Mouse (Mus musculus): ENCODE measurements around the gene Rtel1. TPM values are rescaled to one million over a fixed set of nuclear protein-coding genes. Genes with fewer than 3 reads are reported as not detected.

Rtel1 gene
- polyA plus RNA-seq, 1 experiment from 2014 or later: 72.4 TPM

DNA sequence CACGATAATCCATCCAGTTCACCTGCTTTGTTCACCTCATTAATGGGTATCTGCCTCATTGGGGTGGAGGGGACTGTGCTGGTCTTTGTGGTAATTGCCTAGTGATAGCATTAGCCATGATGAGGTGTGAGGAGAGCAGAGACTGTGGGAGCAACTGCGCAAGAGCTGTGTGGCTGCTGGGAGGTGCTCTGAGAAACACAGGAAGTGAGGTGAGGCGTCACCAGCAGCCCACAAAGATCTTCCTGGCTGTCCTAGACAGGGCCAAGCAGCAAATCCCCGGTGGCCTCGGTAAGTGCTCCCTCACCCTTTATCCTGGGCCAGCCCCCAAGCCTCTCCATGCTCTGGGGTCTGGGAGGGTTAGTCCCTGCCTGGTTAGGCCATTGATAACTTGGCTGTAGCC is 61.6 kb downstream of the Rtel1 start:
- Histone ChIP-seq H3K4me3 (no peak overlapping the region), H3K27ac (replicated peaks) (no peak overlapping the region), H3K4me1 (no peaks in the 10 kb centered on the region), H3K9me3 (no peaks in the 10 kb centered on the region), H3K36me3 (replicated peaks) (peaks cover 89% of the 10 kb centered on the region), H3K27me3 (replicated peaks; ENCODE audit: low read depth, poor library complexity, severe bottlenecking) (no peaks in the 10 kb centered on the region)
- no peak for DNase-seq (ENCODE audit: low spot score)
- 91% methylated on average over 5 of the region's 5 CpGs for WGBS

DNA sequence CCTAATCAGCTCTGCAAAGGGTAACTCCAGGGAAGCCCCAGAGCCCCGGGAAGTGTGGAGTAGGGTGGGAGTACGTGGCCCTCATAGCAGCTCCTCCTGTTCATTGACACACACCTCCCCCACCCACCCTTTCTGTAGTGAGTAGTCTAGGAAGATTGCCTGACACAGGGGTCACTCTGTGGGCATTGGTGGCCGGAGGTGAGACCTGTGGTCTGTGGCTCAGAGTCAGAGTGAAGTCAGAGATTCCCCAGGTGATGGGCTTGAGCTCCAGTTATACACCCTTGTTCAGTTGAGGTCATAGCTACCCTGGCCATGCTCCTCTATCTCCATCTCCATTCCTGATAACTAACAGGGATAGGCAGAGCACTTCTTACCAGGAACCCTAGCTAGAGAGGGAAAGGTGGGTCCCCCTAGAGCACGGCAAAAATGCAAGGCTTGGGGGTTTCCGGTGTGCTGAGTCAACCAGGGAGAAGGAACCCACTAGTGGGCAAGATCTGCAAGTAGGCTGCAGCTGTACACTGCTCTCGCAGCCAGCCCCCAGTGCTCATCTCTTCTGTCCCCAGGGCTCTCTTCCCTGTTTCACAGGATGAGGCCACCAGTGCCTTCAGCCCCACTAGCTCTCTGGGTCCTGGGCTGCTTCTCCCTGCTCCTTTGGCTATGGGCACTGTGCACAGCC is 62.2 kb downstream of the Rtel1 start:
- no peaks in the 10 kb centered on the region for H3K27me3 ChIP-seq (replicated peaks; ENCODE audit: low read depth, poor library complexity, severe bottlenecking)
- H3K9me3 ChIP-seq: no peaks in the 10 kb centered on the region
- no peaks in the 10 kb centered on the region for H3K4me1 ChIP-seq
- peaks cover 96% of the 10 kb centered on the region for H3K36me3 ChIP-seq (replicated peaks)
- WGBS: 93% methylated on average over 6 of the region's 6 CpGs
- no peak overlapping the region for H3K4me3 ChIP-seq
- H3K27ac ChIP-seq (replicated peaks): no peak overlapping the region
- no peak for DNase-seq (ENCODE audit: low spot score)

DNA sequence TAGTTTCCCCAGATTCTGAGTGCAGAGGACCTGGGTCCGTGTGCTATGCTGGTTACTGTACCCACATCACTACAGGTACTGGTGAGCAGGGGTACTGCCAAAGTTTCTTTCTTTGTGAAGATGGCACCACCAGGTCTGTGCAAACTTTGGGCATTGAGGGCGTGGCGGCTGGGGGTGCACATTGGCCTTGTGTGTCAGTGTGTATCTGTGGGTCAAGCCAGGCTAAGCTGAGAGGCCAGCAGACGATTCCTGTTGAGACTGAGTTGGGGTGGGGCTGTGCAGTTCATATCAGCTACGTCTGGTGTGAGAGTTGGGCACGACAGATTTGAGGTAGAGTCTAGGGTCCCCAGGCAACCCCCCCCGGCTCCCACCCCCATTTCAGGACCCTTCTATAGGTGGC is 64.9 kb downstream of the Rtel1 start:
- Histone ChIP-seq H3K4me1 (no peaks in the 10 kb centered on the region), H3K36me3 (replicated peaks) (peaks cover 80% of the 10 kb centered on the region), H3K27ac (replicated peaks) (0 out of 2 replicates have a peak overlapping the region, but pooled peaks have one; percentile 44), H3K27me3 (replicated peaks; ENCODE audit: low read depth, poor library complexity, severe bottlenecking) (no peaks in the 10 kb centered on the region), H3K4me3 (no peak overlapping the region), H3K9me3 (no peaks in the 10 kb centered on the region)
- WGBS: 88% methylated on average over 7 of the region's 7 CpGs
- no peak for DNase-seq (ENCODE audit: low spot score)

DNA sequence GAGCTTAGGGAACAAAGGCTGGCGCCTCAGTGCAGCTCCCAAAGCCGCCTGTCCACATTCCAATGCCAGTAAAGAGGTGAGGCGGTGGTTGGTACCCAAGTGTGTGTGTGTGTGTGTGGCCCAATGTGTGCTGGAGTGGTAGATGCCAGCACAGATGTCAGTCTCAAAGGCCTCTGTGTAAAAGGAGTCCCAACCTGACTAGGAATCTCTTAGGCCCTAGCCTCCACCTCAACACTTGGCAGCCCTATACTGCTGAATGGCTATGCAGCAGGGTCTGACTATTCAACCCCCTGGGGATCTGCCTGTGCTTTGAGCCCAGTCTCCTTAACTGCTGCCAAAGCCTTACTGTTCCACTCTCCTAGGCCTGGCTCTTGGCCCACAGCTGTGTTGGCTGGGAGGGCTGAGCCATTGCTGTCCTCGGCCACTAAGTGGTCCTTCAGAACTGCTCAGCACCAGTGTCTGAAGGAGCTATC is 65.4 kb downstream of the Rtel1 start:
- 78% methylated on average over 4 of the region's 4 CpGs for WGBS
- H3K36me3 ChIP-seq (replicated peaks): peaks cover 80% of the 10 kb centered on the region
- H3K27me3 ChIP-seq (replicated peaks; ENCODE audit: low read depth, poor library complexity, severe bottlenecking): no peaks in the 10 kb centered on the region
- no peak overlapping the region for H3K4me3 ChIP-seq
- DNase-seq (ENCODE audit: low spot score): peak; percentile 24
- H3K27ac ChIP-seq (replicated peaks): peak overlapping the region; percentile 44; the same call in 1 of the 2 replicates
- no peaks in the 10 kb centered on the region for H3K4me1 ChIP-seq
- H3K9me3 ChIP-seq: no peaks in the 10 kb centered on the region

DNA sequence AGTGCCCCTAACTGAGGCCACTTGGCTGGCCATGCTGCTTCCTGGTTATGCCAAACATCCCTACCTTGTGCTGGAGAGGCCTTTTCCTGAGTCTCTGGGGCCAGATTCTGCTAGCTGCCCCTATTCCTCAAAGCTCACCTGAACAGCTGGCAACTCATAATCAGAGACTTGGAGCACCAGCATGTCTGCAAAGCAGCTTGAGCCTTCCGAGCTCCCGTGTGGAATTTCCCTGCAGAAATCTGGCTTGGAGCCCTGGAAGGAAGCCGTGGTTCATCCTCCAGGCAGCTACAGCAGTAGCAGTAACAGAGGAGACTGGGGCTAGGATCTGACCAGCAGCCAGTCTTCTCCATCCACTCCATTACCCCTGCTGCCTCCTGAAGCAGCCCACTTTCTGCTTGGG is 66.3 kb downstream of the Rtel1 start:
- DNase-seq (ENCODE audit: low spot score): no peak
- Histone ChIP-seq H3K36me3 (replicated peaks) (peaks cover 80% of the 10 kb centered on the region), H3K27me3 (replicated peaks; ENCODE audit: low read depth, poor library complexity, severe bottlenecking) (no peaks in the 10 kb centered on the region), H3K4me3 (no peak overlapping the region), H3K4me1 (no peaks in the 10 kb centered on the region), H3K27ac (replicated peaks) (no peak overlapping the region), H3K9me3 (no peaks in the 10 kb centered on the region)
- 96% methylated on average over 3 of the region's 3 CpGs for WGBS

DNA sequence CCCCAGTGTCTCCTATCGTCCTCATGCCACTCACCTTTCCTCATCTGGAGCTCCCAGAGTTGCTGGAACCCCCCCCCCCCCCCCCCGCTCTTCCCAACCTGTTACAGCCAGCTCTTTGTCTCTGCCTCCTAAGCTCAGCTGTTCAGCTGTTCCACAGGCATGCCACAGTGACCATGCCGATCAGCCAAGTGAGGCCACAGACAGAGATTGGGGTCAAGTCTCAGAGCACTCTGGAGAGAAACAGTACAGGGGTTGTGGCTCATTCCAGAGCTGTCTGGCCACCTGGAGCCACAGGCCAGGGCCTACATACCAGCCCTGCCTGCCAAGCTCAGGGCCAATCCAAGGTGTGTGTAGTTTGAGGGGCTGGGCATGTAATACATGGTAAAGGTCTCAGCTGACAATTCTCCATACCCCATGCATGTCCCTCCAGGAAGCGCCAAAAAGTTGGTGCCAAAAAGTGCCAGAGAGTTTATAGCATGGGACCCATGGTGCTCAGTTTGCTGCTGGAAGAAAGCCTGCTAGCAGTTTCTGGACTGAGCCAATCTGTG is 67.2 kb downstream of the Rtel1 start:
- H3K9me3 ChIP-seq: no peaks in the 10 kb centered on the region
- no peak overlapping the region for H3K27ac ChIP-seq (replicated peaks)
- no peaks in the 10 kb centered on the region for H3K4me1 ChIP-seq
- H3K36me3 ChIP-seq (replicated peaks): peaks cover 80% of the 10 kb centered on the region
- H3K27me3 ChIP-seq (replicated peaks; ENCODE audit: low read depth, poor library complexity, severe bottlenecking): no peaks in the 10 kb centered on the region
- no peak for DNase-seq (ENCODE audit: low spot score)
- 75% methylated on average over 4 of the region's 4 CpGs for WGBS
- no peak overlapping the region for H3K4me3 ChIP-seq

DNA sequence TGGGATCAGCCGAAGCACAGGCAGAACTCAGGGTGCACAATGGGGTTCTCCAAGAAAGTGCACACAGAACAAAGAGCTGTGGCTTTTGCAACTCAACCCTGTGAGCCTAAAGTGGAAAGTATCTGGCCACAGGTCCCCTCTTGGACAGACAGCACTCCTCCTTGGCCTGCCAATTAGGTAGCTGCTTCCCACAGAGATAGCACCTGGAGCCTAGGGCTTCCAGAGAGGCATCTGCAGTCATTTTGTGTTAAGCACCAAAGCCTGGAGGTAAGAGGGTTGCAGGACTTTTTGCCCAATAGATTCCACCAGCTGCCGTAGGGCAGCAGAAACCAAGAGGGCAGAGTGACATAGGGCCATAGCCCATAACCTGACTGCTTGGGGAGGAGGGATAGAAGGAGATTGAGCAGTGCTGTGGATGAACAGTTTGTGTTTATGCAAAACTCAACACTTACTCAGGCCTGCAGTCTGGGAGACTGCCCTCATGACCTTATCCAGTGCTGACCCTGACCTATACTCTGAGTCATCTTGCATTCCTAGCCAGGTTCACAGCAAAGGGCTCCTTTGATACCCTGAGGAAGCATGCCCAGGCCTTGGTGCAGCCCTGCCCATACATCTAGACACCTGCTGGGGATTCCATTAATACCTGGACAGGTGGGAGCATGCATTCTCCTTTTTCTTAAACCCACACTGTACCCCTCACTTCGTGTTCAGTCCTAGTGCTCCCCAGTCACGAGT is 70.8 kb downstream of the Rtel1 start:
- H3K27ac ChIP-seq (replicated peaks): no peak overlapping the region
- peaks cover 69% of the 10 kb centered on the region for H3K36me3 ChIP-seq (replicated peaks)
- H3K4me3 ChIP-seq: no peak overlapping the region
- no peaks in the 10 kb centered on the region for H3K27me3 ChIP-seq (replicated peaks; ENCODE audit: low read depth, poor library complexity, severe bottlenecking)
- H3K9me3 ChIP-seq: no peaks in the 10 kb centered on the region
- no peak for DNase-seq (ENCODE audit: low spot score)
- no peaks in the 10 kb centered on the region; the same call in 1 of the 2 replicates for H3K4me1 ChIP-seq
- WGBS: 77% methylated on average over 4 of the region's 4 CpGs

DNA sequence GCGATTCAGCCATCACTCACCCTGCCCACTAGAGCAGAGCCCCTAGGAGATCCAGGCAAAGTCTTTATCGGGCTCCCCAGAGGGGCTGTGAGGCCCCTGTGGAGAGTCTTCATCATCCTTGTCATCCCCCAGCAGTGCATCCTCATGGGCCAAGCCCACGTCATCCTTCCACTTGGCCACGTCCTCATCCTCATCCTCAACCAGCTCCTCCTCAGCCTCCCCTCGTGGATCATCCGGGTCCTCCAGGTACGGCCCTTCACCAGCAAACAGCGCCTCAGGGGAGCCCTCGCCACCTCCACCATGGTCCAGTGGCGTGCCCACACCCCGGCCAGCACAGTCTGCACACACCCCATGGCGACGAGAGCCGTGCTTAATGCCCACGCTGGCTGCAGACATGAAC is 71.5 kb downstream of the Rtel1 start:
- Histone ChIP-seq H3K27me3 (replicated peaks; ENCODE audit: low read depth, poor library complexity, severe bottlenecking) (no peaks in the 10 kb centered on the region), H3K4me1 (no peaks in the 10 kb centered on the region; the same call in 1 of the 2 replicates), H3K27ac (replicated peaks) (no peak overlapping the region), H3K36me3 (replicated peaks) (peaks cover 67% of the 10 kb centered on the region), H3K9me3 (no peaks in the 10 kb centered on the region), H3K4me3 (no peak overlapping the region)
- no peak for DNase-seq (ENCODE audit: low spot score)
- 89% methylated on average over 15 of the region's 15 CpGs for WGBS

DNA sequence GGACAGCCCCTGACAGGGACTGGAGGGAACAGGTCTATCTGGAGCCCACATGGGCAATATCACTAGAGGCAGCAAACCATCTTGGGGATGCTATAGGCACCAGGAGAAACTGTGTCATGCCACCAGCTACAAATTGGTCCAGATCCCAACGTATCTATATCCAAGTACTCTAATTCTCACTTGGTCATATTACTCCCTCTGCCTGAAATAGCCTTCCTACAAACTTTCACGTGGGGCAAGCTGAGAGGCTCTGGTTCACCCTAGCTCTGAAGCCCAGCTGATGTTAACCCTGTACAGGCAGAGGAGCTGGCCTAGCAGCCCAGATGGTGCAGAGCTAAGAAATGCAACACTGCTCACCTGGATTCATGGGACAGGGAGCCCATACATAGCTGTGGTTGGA is 72.0 kb downstream of the Rtel1 start:
- no peak for DNase-seq (ENCODE audit: low spot score)
- Histone ChIP-seq H3K27me3 (replicated peaks; ENCODE audit: low read depth, poor library complexity, severe bottlenecking) (no peaks in the 10 kb centered on the region), H3K9me3 (no peaks in the 10 kb centered on the region), H3K36me3 (replicated peaks) (peaks cover 62% of the 10 kb centered on the region), H3K4me3 (no peak overlapping the region), H3K4me1 (no peaks in the 10 kb centered on the region; the same call in 1 of the 2 replicates), H3K27ac (replicated peaks) (no peak overlapping the region)
- WGBS: 67% methylated on average over 2 of the region's 2 CpGs

DNA sequence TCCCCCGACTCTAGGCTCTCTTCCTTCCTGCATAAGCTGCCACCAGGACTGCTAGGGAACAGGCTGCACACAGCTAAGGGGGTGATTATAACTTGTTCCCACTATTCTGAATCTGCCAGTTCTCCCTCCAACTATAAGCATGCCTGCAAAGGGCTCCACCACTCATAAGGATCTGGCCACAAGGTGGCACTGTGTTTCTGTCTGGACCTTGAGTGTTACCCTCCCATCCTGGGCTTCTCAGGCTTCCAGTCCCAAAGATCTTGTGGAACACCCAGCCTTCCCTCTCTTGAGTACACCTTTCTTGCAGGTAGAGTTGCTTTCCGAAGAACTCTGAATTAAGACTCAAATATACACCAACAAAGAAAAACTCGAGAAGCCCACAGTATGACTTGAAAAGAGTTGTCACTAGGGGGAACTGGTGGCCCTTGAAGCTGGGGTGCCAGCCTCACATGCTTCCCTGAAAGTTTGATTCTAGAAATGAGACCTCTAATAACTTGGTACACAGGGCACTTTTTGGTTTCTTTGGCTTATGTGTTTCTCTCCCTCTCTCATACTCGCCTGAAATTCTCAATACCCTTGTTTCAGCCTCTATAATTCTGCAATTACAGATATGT is 73.2 kb downstream of the Rtel1 start:
- DNase-seq (ENCODE audit: low spot score): peak; percentile 82
- peaks cover 52% of the 10 kb centered on the region for H3K36me3 ChIP-seq (replicated peaks)
- no peaks in the 10 kb centered on the region; the same call in 1 of the 2 replicates for H3K4me1 ChIP-seq
- no peaks in the 10 kb centered on the region for H3K9me3 ChIP-seq
- 31% methylated on average over 4 of the region's 4 CpGs for WGBS
- no peaks in the 10 kb centered on the region for H3K27me3 ChIP-seq (replicated peaks; ENCODE audit: low read depth, poor library complexity, severe bottlenecking)
- H3K4me3 ChIP-seq: no peak overlapping the region
- no peak overlapping the region for H3K27ac ChIP-seq (replicated peaks)

DNA sequence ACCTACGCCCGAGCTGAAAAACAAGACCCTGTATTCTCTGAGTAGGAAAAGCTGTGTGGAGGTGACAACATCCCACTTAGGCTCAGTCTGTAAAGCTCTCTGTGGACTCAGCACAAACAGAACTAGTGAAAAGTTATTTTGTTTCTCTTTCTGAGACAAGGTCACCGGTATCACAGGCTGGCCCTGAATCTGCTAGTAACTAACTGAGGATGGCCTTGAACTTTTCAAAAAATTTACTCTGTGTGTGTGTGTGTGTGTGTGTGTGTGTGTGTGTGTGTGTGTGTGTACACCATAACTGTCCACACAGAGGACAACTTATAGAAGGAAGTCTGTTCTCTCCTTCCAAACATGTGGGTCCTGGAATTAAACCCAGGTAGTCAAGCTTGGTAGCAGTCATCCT is 74.5 kb downstream of the Rtel1 start:
- H3K4me3 ChIP-seq: no peak overlapping the region
- no peaks in the 10 kb centered on the region for H3K9me3 ChIP-seq
- 92% methylated on average over 3 of the region's 3 CpGs for WGBS
- no peaks in the 10 kb centered on the region; the same call in 1 of the 2 replicates for H3K4me1 ChIP-seq
- H3K27me3 ChIP-seq (replicated peaks; ENCODE audit: low read depth, poor library complexity, severe bottlenecking): no peaks in the 10 kb centered on the region
- DNase-seq (ENCODE audit: low spot score): no peak
- peaks cover 51% of the 10 kb centered on the region for H3K36me3 ChIP-seq (replicated peaks)
- H3K27ac ChIP-seq (replicated peaks): no peak overlapping the region

DNA sequence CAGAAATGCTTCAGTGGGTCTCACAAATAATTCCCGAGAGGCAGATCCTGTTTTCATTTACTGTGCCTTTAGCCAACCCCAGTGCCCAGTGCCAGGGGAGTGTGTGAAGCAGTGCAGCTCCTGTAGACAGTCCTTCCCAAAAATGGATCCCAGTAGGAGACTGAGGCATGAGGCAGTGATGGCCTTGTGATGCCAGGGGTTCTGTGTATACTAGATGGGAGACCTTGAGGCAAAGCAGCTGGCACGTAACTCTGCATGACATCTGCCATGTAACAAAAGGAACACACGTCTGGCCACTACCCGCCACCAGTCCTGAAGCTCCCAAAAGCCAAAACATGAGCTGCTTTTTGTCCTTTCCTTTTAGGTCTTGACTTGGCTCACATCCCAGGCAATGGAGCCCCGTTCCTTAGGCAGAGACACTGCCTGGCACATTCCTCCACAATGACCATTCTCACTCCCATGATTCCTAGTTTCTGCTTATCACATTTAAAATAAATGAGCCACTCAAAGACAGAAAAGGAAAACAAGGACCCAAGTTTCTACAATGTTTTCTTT is 77.7 kb downstream of the Rtel1 start:
- no peaks in the 10 kb centered on the region for H3K27me3 ChIP-seq (replicated peaks; ENCODE audit: low read depth, poor library complexity, severe bottlenecking)
- peaks cover 23% of the 10 kb centered on the region for H3K36me3 ChIP-seq (replicated peaks)
- H3K9me3 ChIP-seq: no peaks in the 10 kb centered on the region
- H3K27ac ChIP-seq (replicated peaks): no peak overlapping the region
- no peak overlapping the region for H3K4me3 ChIP-seq
- H3K4me1 ChIP-seq: no peaks in the 10 kb centered on the region; the same call in 1 of the 2 replicates
- DNase-seq (ENCODE audit: low spot score): no peak
- WGBS: 87% methylated on average over 5 of the region's 5 CpGs

Data from embryonic facial prominence, embryonic 10.5 days (tissue).